Mouse (Mus musculus) midbrain, embryonic 12.5 days (tissue): Measurements from ENCODE around the gene Gm4847. TPM values are rescaled to one million over a fixed set of nuclear protein-coding genes. Genes with fewer than 3 reads are reported as not detected.

ENCODE experiments used
- ATAC-seq: fragments of 200-750 bp; cut with Nextera tagmentation; 2 replicates; pipeline ENCODE4 v1.8.0; 2017; ENCODE audit warnings: low read depth, moderate TSS enrichment, moderate library complexity; ENCODE audit not compliant: low FRiP score
- H3K27ac ChIP-seq: fragments of 300-500 bp; sonication (generic); replicated peaks from 2 replicates; pipeline ENCODE4 v1.5.1; 2016; ENCODE audit warnings: mild to moderate bottlenecking
- H3K27me3 ChIP-seq: fragments of 300-500 bp; sonication (generic); 2 replicates; pipeline ENCODE4 v1.6.1; 2016; ENCODE audit warnings: mild to moderate bottlenecking
- H3K36me3 ChIP-seq: fragments of 300-500 bp; sonication (generic); 2 replicates; pipeline ENCODE4 v1.6.1; 2016
- H3K4me1 ChIP-seq: fragments of 300-500 bp; sonication (generic); 2 replicates; pipeline ENCODE4 v1.6.1; 2016
- H3K4me2 ChIP-seq: fragments of 300-500 bp; sonication (generic); replicated peaks from 2 replicates; pipeline ENCODE4 v1.6.1; 2016; ENCODE audit warnings: mild to moderate bottlenecking, moderate library complexity
- H3K4me3 ChIP-seq: fragments of 300-500 bp; sonication (generic); 2 replicates; pipeline ENCODE4 v1.5.1; 2016; ENCODE audit warnings: mild to moderate bottlenecking
- H3K9ac ChIP-seq: fragments of 300-500 bp; sonication (generic); replicated peaks from 2 replicates; pipeline ENCODE4 v1.6.1; 2016; ENCODE audit warnings: mild to moderate bottlenecking, moderate library complexity
- H3K9me3 ChIP-seq: fragments of 300-500 bp; sonication (generic); 2 replicates; pipeline ENCODE4 v1.6.1; 2016; ENCODE audit warnings: mild to moderate bottlenecking
- WGBS: fragments of 180-500 bp; shearing (Covaris S2); methylation state at CpG from one replicate; pipeline ENCODE4 v1.1.7; 2016; 5-methylcytosine and 5-hydroxymethylcytosine counted together
- microRNA-seq: library from miRNA; unstranded; fragments of <30 nt; microRNA quantifications from one replicate; pipeline ENCODE4, GENCODE M21; 2017
- polyA plus RNA-seq: library from polyadenylated mRNA; unstranded; fragments of >200 nt; fragmentation: Nextera tagmentation; extraction: Ambion mirVana; gene quantifications from 2 replicates; pipeline ENCODE4 v1.2.1, GENCODE M21; 2016

Gm4847 gene
- not detected in 2 replicates for polyA plus RNA-seq

- Histone ChIP-seq H3K36me3 (no peaks in the 10 kb centered on the region), H3K4me3 (no peak within 1 kb of the TSS), H3K27ac (no peak within 1 kb of the TSS), H3K27me3 (no peaks in the 10 kb centered on the region), H3K9ac (no peak within 1 kb of the TSS), H3K4me1 (no peaks in the 10 kb centered on the region), H3K9me3 (no peaks in the 10 kb centered on the region), H3K4me2 (no peak within 1 kb of the TSS)
- 81% methylated on average over 2 of the region's 2 CpGs for WGBS
- ATAC-seq, result no peak
Measured at GRCm38 (mm10) chr1:166647593-166647992, at the start of gene Gm4847. TSS of gene Gm4847 (minus strand) at chr1:166647693.

GRCm38 (mm10) chr1:166681745-166682144 lies 34.3 kb upstream of the Gm4847 start, which contains the start of gene Fmo9:
TSS of gene Fmo9 (minus strand) at chr1:166681845.
- Histone ChIP-seq H3K9ac (no peak within 1 kb of the TSS), H3K36me3 (no peaks in the 10 kb centered on the region), H3K27ac (no peak within 1 kb of the TSS), H3K27me3 (no peaks in the 10 kb centered on the region), H3K4me2 (no peak within 1 kb of the TSS), H3K4me1 (no peaks in the 10 kb centered on the region), H3K9me3 (no peaks in the 10 kb centered on the region), H3K4me3 (no peak within 1 kb of the TSS)
- 90% methylated on average over 1 of the region's 1 CpGs for WGBS
- no peak for ATAC-seq

- Histone ChIP-seq H3K4me2 (no peak overlapping the region), H3K9me3 (no peaks in the 10 kb centered on the region), H3K27ac (no peak overlapping the region), H3K27me3 (no peaks in the 10 kb centered on the region), H3K36me3 (no peaks in the 10 kb centered on the region), H3K9ac (no peak overlapping the region), H3K4me1 (no peaks in the 10 kb centered on the region), H3K4me3 (no peak overlapping the region)
- 92% methylated on average over 5 of the region's 5 CpGs for WGBS
- ATAC-seq, result no peak
Measured at GRCm38 (mm10) chr1:166669264-166669663, 21.8 kb upstream of the Gm4847 start.

GRCm38 (mm10) chr1:166660800-166661199 lies 13.3 kb upstream of the Gm4847 start:
- no peak overlapping the region for H3K27ac ChIP-seq
- H3K4me1 ChIP-seq, result no peaks in the 10 kb centered on the region
- 97% methylated on average over 8 of the region's 8 CpGs for WGBS
- no peak overlapping the region for H3K9ac ChIP-seq
- no peak for ATAC-seq
- H3K4me3 ChIP-seq, result no peak overlapping the region
- H3K9me3 ChIP-seq, result no peaks in the 10 kb centered on the region
- no peaks in the 10 kb centered on the region for H3K27me3 ChIP-seq
- no peak overlapping the region for H3K4me2 ChIP-seq
- H3K36me3 ChIP-seq, result no peaks in the 10 kb centered on the region

Small RNA genes within 50 kb of the gene (microRNA-seq; reads per million reads assigned to microRNA genes)
- not detected for gene Gm22992

Other genes with a start within 250 kb of the Gm4847 start
- gene Pogk, start 237.8 kb downstream of the Gm4847 start, polyA plus RNA-seq, result 51.2 and 58.0 TPM in 2 replicates
- gene Gm4846, start 150.1 kb downstream of the Gm4847 start, polyA plus RNA-seq, result not detected in 2 replicates
- not detected in 2 replicates for gene Fmo9, start 34.2 kb upstream of the Gm4847 start, polyA plus RNA-seq